ENCODE assay signal across 8 mouse cellular contexts in the genomic region with DNA sequence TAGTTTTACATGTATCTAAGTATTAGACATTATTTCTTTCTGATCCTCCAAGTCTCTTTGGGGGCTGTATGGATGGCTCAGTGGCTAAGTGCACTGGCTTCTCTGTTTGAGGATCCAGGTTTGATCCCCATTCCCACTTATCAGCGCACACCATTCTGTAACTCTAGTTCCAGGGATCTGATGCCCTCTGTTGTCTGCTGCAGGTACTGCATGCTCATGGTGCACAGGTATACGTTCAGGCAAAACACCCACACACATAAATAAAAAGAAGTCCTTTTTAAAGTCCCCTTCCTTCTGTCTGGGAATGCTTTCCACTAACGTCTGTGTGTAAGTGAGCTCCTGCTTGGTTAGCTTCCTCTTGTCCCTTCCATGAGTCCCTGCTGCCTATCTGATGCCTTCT. TPM values are rescaled to one million over a fixed set of nuclear protein-coding genes. Genes with fewer than 3 reads are reported as not detected.
DNase-seq lines count a peak whose midpoint lies in the region; ATAC-seq and TF ChIP-seq lines count a peak whose summit lies in the region.

No protein-coding gene starts in this region.

- intact Hi-C loops in left cerebral cortex, postnatal 36 days (cut with DNase I) = no loop called here

- POLR2A ChIA-PET in Patski (lab: Charles Lee) = interaction anchor here (0.6 kb wide), 1 partner anchor 40 kb away, joined by 3 read pairs; no protein-coding TSS in a partner anchor

- ATAC-seq in heart, postnatal 0 days (ENCODE audit: insufficient read depth, low read depth) = no peak
- no peak for ATAC-seq in Patski
- ATAC-seq in liver, postnatal 0 days = no peak

- TF ChIP-seq EP300 in heart, postnatal 0 days (IDR thresholded peaks at IDR 0.05; ENCODE audit: low read depth) = no peak
- no peak for TF ChIP-seq EP300 in liver, postnatal 0 days (IDR thresholded peaks at IDR 0.05; ENCODE audit: low read depth)

- 70% methylated on average over 3 of the region's 3 CpGs for WGBS in heart, postnatal 0 days
- 64% methylated on average over 3 of the region's 3 CpGs for WGBS in liver, postnatal 0 days (ENCODE audit: insufficient replicate concordance)

- H3K9ac ChIP-seq in heart, postnatal 0 days (replicated peaks; ENCODE audit: low read depth, low read length) = no peak overlapping the region
- H3K9ac ChIP-seq in liver, postnatal 0 days (replicated peaks) = no peak overlapping the region

- no peak for DNase-seq in heart, postnatal 0 days (ENCODE audit: low spot score)
- DNase-seq in heart, adult 8-10 months (ENCODE audit: low spot score) = no peak
- DNase-seq in 416B (ENCODE audit: low read depth) (peak; percentile 49), Patski (ENCODE audit: low read depth, low spot score) (no peak), adipocyte (ENCODE audit: low spot score) (no peak)
- DNase-seq in liver, postnatal 0 days = peak; percentile 62
- DNase-seq in adrenal gland, postnatal 4 days (ENCODE audit: low spot score in 2 of 2) = no peak
- DNase-seq in left cerebral cortex, postnatal 36 days (ENCODE audit: low spot score in 2 of 2) = no peak

- H3K4me2 ChIP-seq in heart, postnatal 0 days (ENCODE audit: low read depth, low read length) = no peak overlapping the region
- no peak overlapping the region for H3K4me2 ChIP-seq in liver, postnatal 0 days (ENCODE audit: low read depth, low read length)

- TF ChIP-seq CTCF in heart, postnatal 0 days (IDR thresholded peaks at IDR 0.05; ENCODE audit: low read depth) = peak; percentile 50
- TF ChIP-seq CTCF in Patski (IDR thresholded peaks at IDR 0.05) = peak; percentile 75
- peak; percentile 82 for TF ChIP-seq CTCF in liver, postnatal 0 days (IDR thresholded peaks at IDR 0.05; ENCODE audit: low read depth)

- CTCF ChIA-PET in Patski (lab: Charles Lee) = interaction anchor here (0.7 to 1.7 kb wide), 5 partner anchors 12 to 115 kb away, joined by 3 to 4 read pairs (median 3); no protein-coding TSS in a partner anchor

- H3K27ac ChIP-seq in heart, postnatal 0 days (ENCODE audit: low read depth) = no peak overlapping the region
- no peak overlapping the region for H3K27ac ChIP-seq in liver, postnatal 0 days (ENCODE audit: low read depth)

- H3K36me3 ChIP-seq in heart, postnatal 0 days (replicated peaks; ENCODE audit: control insufficient read depth, insufficient read depth, low read length) = peaks cover 20% of the 10 kb centered on the region
- H3K36me3 ChIP-seq in liver, postnatal 0 days (replicated peaks; ENCODE audit: insufficient read depth, low read length) = peaks cover 2% of the 10 kb centered on the region

- H3K4me3 ChIP-seq in heart, postnatal 0 days (ENCODE audit: low read depth, low read length) = no peak overlapping the region
- H3K4me3 ChIP-seq in liver, postnatal 0 days (ENCODE audit: low read depth, low read length) = no peak overlapping the region

- no peaks in the 10 kb centered on the region for H3K27me3 ChIP-seq in heart, postnatal 0 days (ENCODE audit: control insufficient read depth, insufficient read depth, low read length)
- no peaks in the 10 kb centered on the region for H3K27me3 ChIP-seq in Patski
- no peaks in the 10 kb centered on the region for H3K27me3 ChIP-seq in liver, postnatal 0 days (ENCODE audit: insufficient read depth, low read length)

- in situ Hi-C loops in Patski (cut with MboI; ENCODE audit: low pct_unique_long_range_greater_than_20kb) = loop anchor here (10.0 kb wide), 1 partner anchor 157 kb away; no protein-coding TSS in a partner anchor

- H3K9me3 ChIP-seq in heart, postnatal 0 days (replicated peaks; ENCODE audit: control insufficient read depth, low read length) = no peaks in the 10 kb centered on the region
- no peaks in the 10 kb centered on the region for H3K9me3 ChIP-seq in liver, postnatal 0 days (ENCODE audit: low read length)

- H3K4me1 ChIP-seq in heart, postnatal 0 days (ENCODE audit: control insufficient read depth, insufficient read depth) = no peaks in the 10 kb centered on the region
- no peaks in the 10 kb centered on the region for H3K4me1 ChIP-seq in liver, postnatal 0 days (ENCODE audit: insufficient read depth)

RNA-seq across cellular contexts. Expression of gene Pnma1, which starts 16.0 kb away (rescaled TPM):
- 1.5 TPM in 1 of 2 replicates, not detected in the other for total RNA-seq in heart, postnatal 0 days (2014; rRNA removed; ENCODE audit: low replicate concordance)
- 0.31 and 0.45 TPM in 2 replicates for polyA plus RNA-seq in heart, postnatal 0 days (2015; fragmentation: Nextera tagmentation; extraction: Ambion mirVana)
- under 1 TPM in 2 of 4 experiments, not detected in 2; 0.11 TPM for total RNA-seq in heart, adult 8-10 months (2022)
- 1.2 TPM for polyA plus RNA-seq in Patski (2021)
- polyA plus RNA-seq in liver, postnatal 0 days (2015; fragmentation: Nextera tagmentation; extraction: Ambion mirVana) = 0.28 and 0.35 TPM in 2 replicates
- total RNA-seq in adrenal gland, postnatal 4 days (2021) = 1 to 10 TPM in 1 of 2 experiments, under 1 TPM in 1; 0.92 to 1.0 TPM
- total RNA-seq in left cerebral cortex, postnatal 36 days (2021) = 1 to 10 TPM; 3.6 to 6.0 TPM

RNA-seq across cellular contexts. Expression of gene Dnal1, which starts 18.1 kb away (rescaled TPM):
- 2.0 and 2.3 TPM in 2 replicates for total RNA-seq in heart, postnatal 0 days (2014; rRNA removed; ENCODE audit: low replicate concordance)
- 2.6 and 2.7 TPM in 2 replicates for polyA plus RNA-seq in heart, postnatal 0 days (2015; fragmentation: Nextera tagmentation; extraction: Ambion mirVana)
- 1 to 10 TPM; 6.2 to 7.8 (median 7.0) TPM for total RNA-seq in heart, adult 8-10 months (2022)
- polyA plus RNA-seq in Patski (2021) = 23.6 TPM
- 0.13 and 0.21 TPM in 2 replicates for polyA plus RNA-seq in liver, postnatal 0 days (2015; fragmentation: Nextera tagmentation; extraction: Ambion mirVana)
- total RNA-seq in adrenal gland, postnatal 4 days (2021) = 10 to 100 TPM; 17.6 to 18.2 TPM
- 100 to 1,000 TPM in 1 of 2 experiments, 10 to 100 TPM in 1; 86.7 to 102 TPM for total RNA-seq in left cerebral cortex, postnatal 36 days (2021)

RNA-seq across cellular contexts. Expression of gene Acot6, which starts 31.8 kb away (rescaled TPM):
- 1.8 and 5.8 TPM in 2 replicates for total RNA-seq in heart, postnatal 0 days (2014; rRNA removed; ENCODE audit: low replicate concordance)
- polyA plus RNA-seq in heart, postnatal 0 days (2015; fragmentation: Nextera tagmentation; extraction: Ambion mirVana) = 1.1 and 1.2 TPM in 2 replicates
- total RNA-seq in heart, adult 8-10 months (2022) = 1 to 10 TPM; 1.9 to 2.8 (median 2.4) TPM
- polyA plus RNA-seq in Patski (2021) = 0.09 TPM
- 1.9 and 2.0 TPM in 2 replicates for polyA plus RNA-seq in liver, postnatal 0 days (2015; fragmentation: Nextera tagmentation; extraction: Ambion mirVana)
- 1 to 10 TPM; 5.8 to 6.2 TPM for total RNA-seq in adrenal gland, postnatal 4 days (2021)
- 1 to 10 TPM; 3.6 to 3.7 TPM for total RNA-seq in left cerebral cortex, postnatal 36 days (2021)

Comparison
In these comparisons a context has a peak if more than half of its experiments do, and no peak if none do; other contexts are left out.
1. DNase-seq: peak in 416B (single experiment) and liver, postnatal 0 days (single experiment); none in heart, postnatal 0 days (single experiment), heart, adult 8-10 months (single experiment), Patski (single experiment), adipocyte (single experiment), adrenal gland, postnatal 4 days (0 of 2) and left cerebral cortex, postnatal 36 days (0 of 2).
2. RNA of gene Dnal1, which starts 18.1 kb away (total RNA-seq): 86.7 to 102 TPM in left cerebral cortex, postnatal 36 days; 17.6 to 18.2 TPM in adrenal gland, postnatal 4 days, 6.2 to 7.8 TPM in heart, adult 8-10 months and 2.0 to 2.3 TPM in heart, postnatal 0 days; every median in the first group is over 4 times any median in the second.
3. Peak in every context shown above with its lines, with median percentiles within 50 percentile points of each other: CTCF ChIP-seq.